Mouse (Mus musculus): ENCODE measurements around the gene Tspoap1. TPM values are rescaled to one million over a fixed set of nuclear protein-coding genes. Genes with fewer than 3 reads are reported as not detected.

Gene Tspoap1
- total RNA-seq (2021) (1 to 10 TPM; 3.3 to 4.6 TPM), polyA plus RNA-seq (2012; rRNA removed) (6.6 and 9.7 TPM in 2 replicates)
- long read RNA-seq, partial matches to known transcripts: 1 of 3 reads
- long read RNA-seq, other reads (novel, unspliced or antisense): 2 of 3 reads

GRCm38 (mm10) chr11:87760301-87761081 lies at the start of gene Tspoap1:
Gene Tspoap1, plus strand, starts transcription at chr11:87760541.
- no peak for DNase-seq

- DNase-seq: no peak
These were observed 48.2 kb upstream of the Tspoap1 start for GRCm38 (mm10) chr11:87712188-87712587.

GRCm38 (mm10) chr11:87715999-87716398 lies 44.3 kb upstream of the Tspoap1 start:
- DNase-seq: no peak

- DNase-seq: no peak
These were observed 40.8 kb upstream of the Tspoap1 start for GRCm38 (mm10) chr11:87719526-87719925.

GRCm38 (mm10) chr11:87720324-87720723 lies 40.0 kb upstream of the Tspoap1 start:
- no peak for DNase-seq

- DNase-seq: no peak
These were observed 39.5 kb upstream of the Tspoap1 start for GRCm38 (mm10) chr11:87720839-87721238.

GRCm38 (mm10) chr11:87722168-87722567 lies 38.2 kb upstream of the Tspoap1 start:
- DNase-seq: no peak

GRCm38 (mm10) chr11:87722891-87723290 lies 37.5 kb upstream of the Tspoap1 start:
- no peak for DNase-seq

GRCm38 (mm10) chr11:87725515-87725914 lies 34.8 kb upstream of the Tspoap1 start:
- DNase-seq: no peak

GRCm38 (mm10) chr11:87725964-87726562 lies 34.3 kb upstream of the Tspoap1 start:
- DNase-seq: no peak

- DNase-seq: no peak
These were observed 33.3 kb upstream of the Tspoap1 start for GRCm38 (mm10) chr11:87727021-87727420.

GRCm38 (mm10) chr11:87727471-87727870 lies 32.9 kb upstream of the Tspoap1 start:
- no peak for DNase-seq

- no peak for DNase-seq
These were observed 31.3 kb upstream of the Tspoap1 start for GRCm38 (mm10) chr11:87728850-87729592.

- DNase-seq: no peak
These were observed 30.7 kb upstream of the Tspoap1 start for GRCm38 (mm10) chr11:87729593-87730185.

- DNase-seq: no peak
These were observed 29.6 kb upstream of the Tspoap1 start for GRCm38 (mm10) chr11:87730652-87731310.

GRCm38 (mm10) chr11:87734346-87734745 lies 26.0 kb upstream of the Tspoap1 start:
- no peak for DNase-seq

GRCm38 (mm10) chr11:87735691-87736090 lies 24.6 kb upstream of the Tspoap1 start:
- DNase-seq: no peak

GRCm38 (mm10) chr11:87736647-87737134 lies 23.6 kb upstream of the Tspoap1 start:
- DNase-seq: peak; percentile 77

- peak; percentile 98 for DNase-seq
These were observed 23.1 kb upstream of the Tspoap1 start, which contains the start of gene Supt4a for GRCm38 (mm10) chr11:87737175-87737740. Gene Supt4a, plus strand, starts transcription at chr11:87737552.

GRCm38 (mm10) chr11:87743691-87744090 lies 16.6 kb upstream of the Tspoap1 start:
- no peak for DNase-seq

- DNase-seq: no peak
These were observed 15.4 kb upstream of the Tspoap1 start for GRCm38 (mm10) chr11:87744964-87745363.
